Mouse (Mus musculus): ENCODE measurements around the gene Adora1.

Gene Adora1

DNA sequence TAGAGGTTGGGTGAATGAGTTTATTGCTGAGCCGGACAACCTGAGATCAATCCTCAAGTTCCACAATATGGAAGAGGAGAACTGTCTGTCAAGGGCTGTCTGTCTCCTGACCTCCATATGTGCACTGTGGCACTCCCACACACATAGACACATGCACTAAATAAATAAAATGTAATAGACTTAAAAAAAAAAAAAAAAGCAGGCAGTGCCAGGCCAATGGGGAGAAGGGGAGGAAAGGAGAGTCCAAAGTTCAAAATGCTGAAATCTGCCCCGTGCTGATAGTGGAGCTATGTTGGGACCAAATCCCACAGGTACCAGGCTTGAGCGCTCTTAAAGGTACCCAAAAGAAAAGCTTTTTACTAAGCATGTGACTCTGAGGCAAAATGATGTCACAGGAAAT, 2.2 kb upstream of the Adora1 start:
- DNase-seq = no peak

DNA sequence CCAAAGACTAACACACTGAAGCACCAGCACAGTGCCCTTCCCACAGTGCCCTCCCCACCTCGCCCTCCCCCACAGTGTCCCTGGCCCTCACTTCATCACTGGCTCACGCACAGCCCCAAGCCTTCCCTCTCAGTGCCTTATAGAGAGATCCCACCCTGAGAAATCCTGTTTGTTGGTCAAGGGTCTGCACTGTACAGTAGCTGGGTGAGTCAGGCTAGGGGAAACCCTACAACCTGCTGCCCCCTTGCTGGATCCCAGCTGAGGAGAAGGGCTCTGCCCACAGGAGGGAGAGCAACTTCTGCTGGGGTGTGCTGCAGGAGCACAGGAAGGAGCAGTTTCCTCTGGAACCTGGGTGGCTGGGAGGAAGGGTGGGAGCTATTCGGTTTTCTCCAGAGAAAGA, 911 bp upstream of the Adora1 start:
- DNase-seq = no peak

DNA sequence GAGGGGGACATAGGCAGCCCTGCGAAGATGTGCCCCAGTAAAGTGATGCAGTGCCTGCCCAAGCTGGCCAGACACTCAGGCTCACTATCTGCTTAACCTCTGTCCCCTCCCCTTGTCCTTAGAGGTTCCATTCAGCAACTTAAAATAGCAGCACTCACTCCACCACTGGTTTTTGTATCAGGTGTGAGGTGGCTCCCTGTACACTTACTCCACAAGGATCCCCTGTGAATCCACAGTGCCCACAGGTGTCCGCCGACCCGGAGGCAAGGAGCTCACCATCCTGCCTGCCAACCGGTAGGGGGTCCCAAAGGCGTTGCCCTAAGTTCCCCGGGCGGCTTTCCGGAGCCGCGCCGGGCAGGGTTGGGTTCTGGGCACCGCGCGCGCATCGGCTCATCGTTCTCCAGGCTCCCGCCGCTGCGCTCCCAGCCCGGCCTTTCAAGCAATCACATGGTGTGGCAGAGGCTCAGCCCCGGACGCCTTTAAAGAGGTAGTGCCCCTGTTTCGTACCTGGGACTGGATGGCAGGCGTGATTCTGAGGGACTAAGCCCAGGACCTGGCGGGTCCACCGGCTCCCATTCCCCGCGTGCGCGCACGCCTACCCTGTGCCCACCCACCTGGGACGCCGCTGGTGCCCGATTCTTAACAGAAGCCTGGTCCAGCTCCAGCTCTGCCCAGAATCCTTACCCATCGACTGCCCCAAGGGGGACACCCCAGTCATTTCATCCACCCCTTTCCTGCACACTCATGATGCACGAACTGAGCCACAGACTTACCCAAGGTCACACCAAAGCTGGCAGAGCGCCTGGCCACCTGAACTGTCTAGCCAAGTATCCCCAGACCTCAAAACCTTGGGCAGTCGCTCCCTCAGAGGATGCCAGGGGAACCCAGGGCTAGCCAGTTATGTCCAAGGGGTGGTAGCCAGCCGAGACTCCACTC, 508 bp downstream of the Adora1 start:
- peak; percentile 59 for DNase-seq

DNA sequence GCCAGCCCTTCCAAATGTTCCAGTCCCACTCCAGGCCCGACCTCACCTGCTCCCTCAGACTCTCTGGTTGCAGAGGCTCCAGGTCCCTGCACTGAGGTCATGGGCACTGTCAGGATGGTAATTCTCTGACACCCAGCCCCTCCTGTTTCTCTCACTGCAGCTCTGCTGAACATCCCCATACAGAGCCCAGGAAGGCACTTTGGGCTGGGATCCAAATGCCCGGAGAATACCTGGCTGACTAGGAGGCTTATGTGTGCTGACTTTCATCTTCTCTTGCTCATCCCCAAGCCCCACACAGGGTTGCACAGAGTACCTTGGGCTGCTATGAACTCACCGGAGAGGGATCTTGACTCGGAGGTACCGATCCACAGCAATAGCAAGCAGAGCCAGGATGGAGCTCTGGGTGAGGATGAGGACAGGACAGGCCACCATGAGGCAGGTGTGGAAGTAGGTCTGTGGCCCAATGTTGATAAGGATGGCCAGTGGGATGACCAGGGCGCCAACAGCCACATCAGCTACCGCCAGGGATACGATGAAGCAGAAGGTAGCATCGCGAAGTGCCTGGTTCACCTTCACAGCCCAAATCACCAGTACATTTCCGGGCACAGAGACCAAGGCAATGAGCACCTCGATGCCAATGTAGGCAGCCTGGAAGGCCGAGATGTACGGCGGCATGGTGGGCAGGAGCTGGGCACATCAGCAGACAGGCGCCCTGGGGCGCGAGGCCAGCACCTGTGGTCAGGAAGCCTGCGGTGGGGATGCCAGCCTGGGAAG, 1.4 kb downstream of the Adora1 start:
- no peak for DNase-seq

DNA sequence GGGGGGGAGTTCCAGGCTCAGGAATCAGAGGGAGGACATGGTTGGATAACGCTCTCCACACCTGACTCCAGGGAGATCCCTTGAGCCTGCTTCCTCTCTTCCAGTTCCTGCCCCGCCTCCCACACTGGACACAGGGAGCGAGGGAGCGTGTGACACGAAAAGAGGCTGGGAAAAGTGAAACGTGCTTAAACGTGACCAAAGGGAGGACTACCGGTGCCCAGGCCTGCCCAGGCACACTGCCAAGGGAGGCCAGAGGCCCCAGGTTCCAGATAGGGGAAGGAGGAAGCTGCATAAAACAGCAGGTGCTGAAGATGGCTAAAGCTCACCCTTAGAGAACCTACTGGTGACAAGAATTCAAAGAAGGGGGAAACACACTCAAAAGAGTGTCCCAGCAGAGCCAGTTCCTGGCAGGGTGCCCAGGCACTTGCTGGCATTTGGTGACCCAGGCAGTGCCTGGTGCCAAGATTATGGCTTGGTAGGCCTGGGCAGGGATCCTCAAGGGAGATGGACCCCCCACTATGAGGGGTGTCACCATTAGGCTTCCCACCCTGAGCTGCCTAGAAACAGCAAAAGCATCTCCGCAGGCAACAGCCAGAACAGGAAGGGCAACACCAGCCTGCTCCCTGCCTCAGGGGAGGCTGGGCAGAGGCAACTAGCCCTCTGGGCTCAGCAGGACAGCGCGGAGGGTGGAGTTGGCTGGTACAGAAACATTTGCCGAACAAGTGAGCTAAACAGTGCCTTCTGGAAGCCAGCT, 2.3 kb downstream of the Adora1 start:
- no peak for DNase-seq

DNA sequence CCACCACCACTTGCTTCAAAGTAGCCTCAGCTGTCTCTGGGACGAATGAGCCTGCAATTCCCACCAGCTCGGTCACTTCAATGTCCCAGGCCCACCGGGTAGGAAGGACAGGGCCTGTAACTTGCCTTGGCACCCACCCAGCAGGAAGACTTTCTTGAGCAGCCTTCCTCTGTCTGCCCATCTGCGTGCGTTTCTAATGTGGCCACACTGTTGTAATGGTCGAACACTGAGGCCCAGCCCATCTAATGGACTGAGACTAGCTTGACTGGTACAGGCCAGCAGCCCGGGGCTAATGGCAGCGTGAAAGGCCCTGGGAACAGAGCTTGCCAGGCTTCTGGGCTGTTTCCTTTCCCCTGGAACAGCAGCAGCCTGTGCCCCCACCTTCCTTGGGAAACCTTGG, 2.9 kb downstream of the Adora1 start:
- DNase-seq = no peak

DNA sequence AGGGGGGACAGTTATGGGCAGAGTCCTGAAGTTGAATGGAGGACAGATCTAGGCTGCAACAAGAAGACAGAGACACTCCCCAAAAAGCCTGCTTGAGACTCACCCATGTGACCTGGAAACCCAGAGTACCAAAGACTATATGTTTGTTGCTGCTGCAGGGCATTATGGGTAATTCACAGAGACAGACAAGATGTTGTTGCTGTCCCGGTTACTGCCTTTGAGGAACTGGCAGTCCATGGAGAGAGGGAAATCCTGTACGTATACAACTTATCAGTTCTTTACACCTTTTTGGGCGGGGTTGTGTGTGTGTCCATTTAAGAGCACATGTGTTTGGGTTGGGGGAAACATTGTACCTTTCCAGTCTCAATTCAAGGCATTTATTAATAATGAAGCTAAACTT, 3.5 kb downstream of the Adora1 start:
- no peak for DNase-seq

DNA sequence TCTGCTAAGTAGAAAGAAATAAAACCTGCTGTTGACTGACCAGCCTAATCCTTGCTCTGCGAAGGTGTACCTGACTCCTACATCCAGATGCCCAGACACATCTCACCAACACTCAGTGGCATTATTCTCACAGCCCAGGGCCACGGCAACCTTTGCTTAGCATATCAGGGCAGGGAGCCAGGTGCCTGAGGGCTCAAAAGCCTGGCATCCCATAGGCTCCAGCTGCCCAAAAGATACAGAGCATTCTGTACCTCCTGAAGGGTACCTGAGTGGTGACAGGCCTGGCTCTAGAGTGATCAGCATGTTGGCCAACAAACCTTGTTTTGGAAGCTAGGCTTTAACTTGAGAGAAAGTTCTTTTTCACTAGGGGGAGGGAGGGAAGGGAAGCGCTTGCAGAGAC, 4.0 kb downstream of the Adora1 start:
- no peak for DNase-seq

DNA sequence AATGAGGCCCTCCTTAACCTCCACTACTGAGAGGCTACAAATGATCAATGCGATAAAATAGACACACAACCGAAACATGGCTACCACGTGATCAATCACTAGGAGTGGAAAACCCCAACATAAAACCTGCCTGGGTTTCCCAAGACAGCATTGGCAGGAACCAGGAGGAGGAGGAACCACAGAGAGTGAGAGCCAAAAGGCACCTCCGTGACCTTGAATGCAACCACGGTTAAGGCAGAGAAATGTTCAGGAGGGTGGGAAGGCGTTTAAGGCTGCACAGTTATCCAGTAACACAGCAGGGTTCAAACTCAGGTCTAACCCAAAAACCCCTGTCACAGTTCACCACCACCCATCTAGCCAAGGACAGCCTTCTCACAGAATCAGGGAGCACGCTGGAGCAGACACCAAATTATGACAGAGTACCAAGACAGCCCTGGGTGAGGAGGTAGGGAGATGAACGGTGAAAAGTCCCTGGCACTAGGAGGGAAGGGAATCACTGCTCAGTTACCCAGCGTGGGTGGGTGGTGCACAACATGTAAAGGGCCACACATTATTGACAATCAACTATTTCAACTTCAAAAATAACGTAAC, 4.5 kb downstream of the Adora1 start:
- no peak for DNase-seq

DNA sequence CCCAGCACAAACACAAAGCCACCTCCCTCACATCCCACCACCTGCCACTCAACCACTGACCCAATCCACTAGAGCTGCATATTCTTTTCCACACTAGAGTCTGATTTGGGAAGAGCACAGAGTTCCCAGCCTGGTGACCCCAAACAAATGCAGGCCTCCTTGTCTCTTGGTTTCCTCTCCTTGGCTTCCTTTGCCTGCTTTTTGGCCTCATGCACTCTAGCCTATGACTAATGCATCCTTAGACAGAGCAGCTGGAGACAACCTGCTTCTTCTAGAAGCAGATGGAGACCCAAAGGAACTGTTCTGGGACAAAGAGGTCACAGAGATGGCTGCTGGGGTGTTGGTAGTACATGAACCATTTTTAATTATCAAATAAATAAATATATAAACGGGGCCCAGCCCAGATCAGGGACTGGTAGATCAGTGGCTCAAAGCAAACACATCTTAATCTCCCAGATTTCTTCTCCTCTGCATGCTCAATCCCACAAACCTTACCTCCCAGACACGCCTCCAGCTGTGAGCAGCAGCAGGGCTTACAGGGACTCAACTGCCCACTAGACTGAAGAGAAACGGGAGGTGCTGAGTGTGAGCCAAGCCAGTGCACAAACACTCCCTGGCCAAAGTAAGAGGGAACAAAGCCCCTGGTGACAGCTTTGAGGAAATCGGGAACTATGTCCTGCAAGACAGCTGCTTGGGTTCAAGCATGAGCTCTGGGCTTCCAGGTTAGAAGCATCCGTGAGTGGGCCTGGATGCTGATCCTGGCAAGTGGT, 5.2 kb downstream of the Adora1 start:
- DNase-seq = no peak

DNA sequence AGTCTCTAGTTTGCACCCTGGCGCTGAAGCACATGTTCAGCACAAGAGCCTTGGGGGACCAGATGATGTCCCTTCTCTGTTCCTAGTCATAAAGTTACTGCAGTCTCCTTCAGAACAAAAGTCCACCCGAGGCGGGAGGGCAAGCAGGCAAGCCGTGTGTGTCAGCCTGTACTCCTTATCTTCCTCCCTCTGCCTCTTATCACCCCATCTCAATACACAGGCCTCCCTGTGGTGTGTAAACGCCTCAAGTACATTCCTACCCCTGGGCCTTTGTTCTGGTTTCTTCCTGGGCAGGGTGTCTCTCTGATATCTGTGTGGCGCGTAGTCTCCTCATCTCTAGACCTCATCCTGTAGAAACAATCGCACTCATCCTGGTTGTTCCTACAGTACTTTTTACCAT, 8.5 kb downstream of the Adora1 start:
- DNase-seq = no peak

DNA sequence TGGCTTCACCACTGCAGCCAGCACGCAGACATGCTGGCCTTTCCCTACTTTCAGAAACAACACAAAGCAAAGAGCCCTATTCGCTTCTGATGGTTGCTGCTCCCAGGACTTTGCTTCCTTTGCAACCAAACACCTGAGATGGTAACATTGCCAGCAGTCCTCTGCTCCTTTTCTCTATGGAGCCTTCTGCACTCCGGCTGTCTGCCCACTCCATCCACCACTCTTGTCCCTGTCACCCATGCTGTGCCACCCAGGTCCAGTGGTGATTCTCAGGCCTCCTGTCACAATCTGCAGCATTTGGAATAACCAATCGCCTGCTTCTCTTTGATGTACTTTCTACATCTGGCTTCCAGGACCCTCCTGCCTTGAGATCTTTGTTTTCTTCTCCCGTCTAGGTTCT, 9.9 kb downstream of the Adora1 start:
- DNase-seq = no peak

DNA sequence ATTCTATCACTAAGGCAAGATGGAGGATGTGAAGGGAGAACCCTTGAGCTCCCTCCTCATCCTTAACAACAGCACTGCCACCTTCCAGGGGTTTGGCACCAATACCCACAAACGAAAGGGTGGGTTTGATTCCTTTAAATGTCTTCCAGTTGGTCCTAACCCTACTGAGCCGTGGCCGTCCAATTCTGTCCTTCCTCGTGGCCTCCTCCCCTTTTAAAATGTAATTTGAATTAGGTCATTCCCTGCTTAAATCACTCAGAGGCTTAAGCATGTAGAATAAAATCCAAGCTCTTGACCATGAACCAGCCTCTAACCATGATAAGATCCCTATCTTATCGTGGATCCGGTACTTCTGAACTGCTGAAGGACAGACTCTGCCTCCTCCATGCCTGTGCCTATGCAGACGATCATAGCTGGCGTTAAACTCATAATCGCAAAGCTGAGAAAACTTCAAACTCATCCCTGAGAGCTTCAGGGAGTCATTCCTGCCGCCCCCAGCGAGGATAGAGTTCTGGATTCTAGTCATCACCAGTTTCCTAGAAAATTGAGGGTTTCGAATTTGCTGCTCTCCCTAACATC, 10.5 kb downstream of the Adora1 start:
- no peak for DNase-seq

DNA sequence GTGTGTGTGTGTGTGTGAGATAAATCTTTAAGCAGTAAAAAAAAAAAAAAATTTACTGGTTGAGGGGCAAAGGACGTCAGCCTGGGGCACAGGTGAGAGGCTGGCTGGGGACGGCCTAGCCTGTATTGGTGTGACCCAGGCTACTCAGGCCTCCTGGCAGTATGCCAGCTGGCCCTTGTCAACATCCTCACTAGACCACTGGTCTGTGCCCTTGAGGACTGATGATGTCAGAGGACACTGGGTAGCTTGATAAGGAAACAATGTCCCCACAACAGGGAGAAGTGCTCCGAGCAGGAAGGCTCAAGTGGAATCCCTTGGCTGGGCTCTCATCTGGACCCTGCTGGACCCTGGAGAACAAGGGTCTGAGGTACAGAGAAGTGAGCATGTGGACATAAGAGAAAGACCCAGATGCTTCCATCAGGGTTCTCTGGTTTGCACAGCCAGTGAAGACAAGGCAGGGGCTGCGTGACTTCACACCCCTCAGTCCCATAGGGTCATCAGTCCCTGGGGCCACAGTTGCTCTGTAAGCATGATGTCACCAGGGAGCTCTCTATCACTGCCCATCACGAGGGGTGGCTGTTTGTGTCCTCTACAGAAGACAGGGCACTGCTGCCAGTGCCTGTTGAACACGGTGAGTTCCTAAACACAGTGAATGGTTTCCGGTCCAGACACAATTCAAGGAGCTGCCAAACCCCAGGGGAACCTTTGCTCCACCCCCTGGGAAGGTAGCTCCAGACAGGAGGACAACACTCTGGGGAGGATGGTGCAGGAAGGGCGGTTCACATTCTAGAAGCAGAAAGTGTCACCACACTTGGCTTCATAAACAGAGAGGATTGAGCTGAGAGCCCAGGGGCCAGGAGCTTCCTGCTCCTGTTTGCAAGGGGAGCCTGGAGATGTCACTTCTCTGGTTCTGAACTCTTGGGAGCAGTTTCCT, 12.8 kb downstream of the Adora1 start:
- no peak for DNase-seq

DNA sequence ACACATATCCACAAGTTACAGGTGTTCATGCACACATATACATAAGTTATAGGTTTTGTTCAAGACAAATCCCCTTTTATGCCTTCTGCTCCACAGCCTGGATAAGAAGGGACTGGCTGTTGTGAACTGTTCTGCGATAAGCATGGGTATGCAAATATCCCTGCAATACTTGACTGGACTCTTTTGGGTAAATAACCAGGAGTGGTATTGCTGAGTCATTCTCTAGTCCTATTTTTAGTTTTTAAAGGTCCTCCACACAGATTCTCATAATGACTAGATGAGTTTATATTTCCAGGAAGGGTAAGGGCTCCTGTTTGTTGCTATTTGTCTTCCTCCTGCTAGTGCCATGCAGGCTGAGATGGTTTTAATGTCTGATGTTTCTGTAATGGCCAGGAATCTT, 14.1 kb downstream of the Adora1 start:
- DNase-seq = no peak

DNA sequence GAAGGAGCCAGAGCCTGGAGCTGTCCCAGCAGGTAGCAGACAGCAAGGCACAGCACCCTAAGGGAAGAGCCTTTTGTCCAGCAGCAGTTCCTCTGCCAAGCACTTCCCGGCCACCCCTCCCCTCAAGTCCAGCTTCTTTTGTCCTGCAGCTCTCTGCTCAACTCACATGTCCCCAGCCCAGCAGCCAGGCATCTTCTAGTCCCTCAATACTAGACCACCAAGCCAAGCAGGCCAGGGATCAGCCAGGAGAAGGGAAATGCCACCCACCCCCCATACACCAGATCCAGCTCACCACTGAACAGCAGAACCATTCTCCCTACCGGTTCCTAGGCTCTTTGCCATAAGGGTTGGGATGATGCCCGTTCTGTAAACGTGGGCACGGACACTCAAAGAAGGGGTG, 15.6 kb downstream of the Adora1 start:
- DNase-seq = no peak

DNA sequence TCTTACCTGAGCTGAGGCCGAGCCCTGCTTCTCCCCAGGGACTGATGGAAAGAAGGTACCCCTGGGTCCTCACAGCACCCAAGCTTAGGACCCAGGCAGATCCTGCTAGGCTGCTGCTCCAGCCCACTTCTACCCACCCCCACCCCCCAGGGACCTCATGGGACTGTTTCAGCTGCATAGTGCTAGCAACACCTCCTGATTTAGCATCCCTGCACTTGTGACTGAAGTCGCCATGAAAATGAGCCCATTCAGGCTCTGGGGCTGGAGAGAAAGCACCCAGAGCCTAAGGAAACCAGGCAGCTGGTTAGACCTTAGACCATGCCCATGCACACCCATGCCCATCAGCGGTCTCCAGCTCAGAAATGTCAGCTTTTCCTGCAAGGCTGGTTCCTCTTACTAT, 17.3 kb downstream of the Adora1 start:
- no peak for DNase-seq

DNA sequence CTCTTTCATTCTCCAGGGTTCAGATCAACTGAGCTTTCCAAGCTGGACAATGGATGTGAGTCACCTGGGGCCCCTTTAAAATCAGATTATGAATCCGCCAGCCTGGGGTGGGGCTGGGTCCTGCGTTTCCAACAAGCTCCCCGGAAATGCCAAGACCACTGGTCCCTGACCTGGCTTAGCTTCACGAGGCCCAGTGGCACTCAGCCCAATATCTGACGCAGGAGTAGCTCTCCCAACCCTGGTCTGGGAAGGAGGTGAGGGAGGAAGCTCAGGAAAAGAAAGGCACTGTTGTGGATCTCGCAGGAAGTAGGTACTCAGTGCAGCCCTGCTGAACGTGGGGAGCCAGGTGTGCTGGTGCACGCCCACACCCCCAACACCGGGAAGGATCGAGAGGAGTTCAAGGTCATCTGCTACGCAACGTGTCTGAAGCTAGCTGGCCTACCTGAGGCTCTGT, 18.2 kb downstream of the Adora1 start:
- DNase-seq = no peak

DNA sequence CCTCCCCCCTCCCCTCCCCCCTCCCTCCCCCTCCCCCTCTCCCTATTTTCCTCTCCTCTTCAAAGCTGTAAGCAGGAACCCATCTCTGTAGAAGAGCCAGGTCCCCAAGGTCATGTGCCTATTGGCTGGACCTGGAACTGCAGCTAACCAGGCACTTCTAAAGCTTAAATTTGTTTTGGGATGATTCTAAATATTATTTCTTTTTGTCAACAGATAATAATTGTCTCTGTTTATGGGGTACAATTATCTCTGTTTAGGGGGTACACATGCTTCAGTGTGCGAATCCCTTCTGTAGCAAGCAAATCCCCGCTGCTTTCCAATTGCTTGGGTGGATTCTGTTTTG, 18.6 kb downstream of the Adora1 start:
- no peak for DNase-seq

DNA sequence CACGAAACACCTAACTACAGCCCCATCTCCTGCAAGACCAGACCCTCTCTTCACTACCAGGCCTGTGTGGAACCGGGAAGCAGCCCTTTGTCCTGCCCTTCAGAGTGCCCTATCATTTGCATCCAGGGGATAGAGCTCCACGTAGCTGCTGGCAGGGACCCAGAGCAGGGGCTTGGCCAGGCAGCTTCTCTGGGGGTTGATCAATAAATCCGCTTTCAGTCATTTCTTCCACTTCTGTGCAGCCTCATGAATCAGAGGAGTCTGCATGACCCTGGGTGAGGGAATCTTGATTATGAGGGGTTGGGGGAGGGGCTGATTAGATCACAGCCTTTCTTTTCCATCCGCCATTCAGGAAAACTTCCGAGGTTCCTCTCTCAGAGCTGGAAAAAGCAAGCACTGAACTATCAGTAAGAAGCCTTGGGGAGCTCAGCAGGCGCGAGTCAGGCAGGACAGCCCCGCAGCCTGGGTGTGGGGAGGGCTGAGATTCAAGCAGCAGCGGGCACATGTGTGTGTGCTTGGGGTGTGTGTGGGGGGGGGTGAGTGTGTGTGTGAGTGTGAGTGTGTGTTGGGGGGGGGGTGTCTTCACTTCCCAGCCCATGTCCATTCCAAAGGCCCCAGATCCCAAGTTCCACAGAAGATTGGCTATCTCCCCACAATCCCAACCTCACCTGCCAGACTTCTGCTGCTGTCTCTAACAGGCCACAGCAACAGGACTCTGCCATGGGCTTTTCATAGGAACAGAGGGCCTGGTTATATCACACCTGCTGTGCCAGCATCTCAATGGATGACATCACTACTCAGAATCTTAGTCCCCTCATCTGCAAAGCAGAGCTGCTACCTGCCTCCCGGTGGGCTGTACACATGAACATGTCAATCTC, 19.2 kb downstream of the Adora1 start:
- DNase-seq = peak; percentile 42
